Mouse (Mus musculus): ENCODE results near the gene Dnmbp. TPM values are rescaled to one million over a fixed set of nuclear protein-coding genes. Genes with fewer than 3 reads are reported as not detected.

The Dnmbp gene
- polyA plus RNA-seq, 1 experiment from 2014 or later: 10.8 TPM

GRCm38 (mm10) chr19:43898547-43898946, 41.4 kb downstream of the Dnmbp start:
- no peak overlapping the region for H3K4me2 ChIP-seq
- no peaks in the 10 kb centered on the region for H3K27me3 ChIP-seq
- H3K27ac ChIP-seq: no peak overlapping the region
- no peak for ATAC-seq (ENCODE audit: low FRiP score)
- H3K4me3 ChIP-seq: no peak overlapping the region
- H3K36me3 ChIP-seq: peaks cover 31% of the 10 kb centered on the region
- no peak overlapping the region for H3K9ac ChIP-seq
- no peaks in the 10 kb centered on the region for H3K9me3 ChIP-seq
- H3K4me1 ChIP-seq (replicated peaks): no peaks in the 10 kb centered on the region
- WGBS: 52% methylated on average over 10 of the region's 10 CpGs

DNA sequence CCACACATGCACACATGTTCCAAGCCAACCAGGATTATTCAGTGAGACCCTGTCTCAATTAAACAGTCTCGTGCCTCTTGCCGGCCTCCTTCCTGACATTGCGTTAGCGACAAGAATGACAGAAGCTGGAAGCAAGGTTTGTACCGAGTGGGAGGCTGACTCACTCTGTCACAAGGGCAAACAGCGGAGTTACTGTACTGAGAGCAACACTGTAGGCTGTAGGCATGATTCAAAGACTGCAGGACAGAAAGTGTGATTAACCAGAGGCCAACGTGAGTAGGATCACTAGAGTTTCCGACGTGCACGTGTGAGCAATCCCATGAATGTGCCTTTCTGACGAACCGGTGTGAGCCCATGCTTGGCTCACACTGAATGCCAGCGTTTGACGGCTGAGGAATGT, 43.5 kb downstream of the Dnmbp start:
- Histone ChIP-seq H3K4me1 (replicated peaks) (no peaks in the 10 kb centered on the region), H3K36me3 (peaks cover 17% of the 10 kb centered on the region), H3K27ac (no peak overlapping the region), H3K4me2 (no peak overlapping the region), H3K9me3 (no peaks in the 10 kb centered on the region), H3K9ac (no peak overlapping the region), H3K27me3 (no peaks in the 10 kb centered on the region), H3K4me3 (no peak overlapping the region)
- ATAC-seq (ENCODE audit: low FRiP score): no peak
- 95% methylated on average over 14 of the region's 14 CpGs for WGBS

DNA sequence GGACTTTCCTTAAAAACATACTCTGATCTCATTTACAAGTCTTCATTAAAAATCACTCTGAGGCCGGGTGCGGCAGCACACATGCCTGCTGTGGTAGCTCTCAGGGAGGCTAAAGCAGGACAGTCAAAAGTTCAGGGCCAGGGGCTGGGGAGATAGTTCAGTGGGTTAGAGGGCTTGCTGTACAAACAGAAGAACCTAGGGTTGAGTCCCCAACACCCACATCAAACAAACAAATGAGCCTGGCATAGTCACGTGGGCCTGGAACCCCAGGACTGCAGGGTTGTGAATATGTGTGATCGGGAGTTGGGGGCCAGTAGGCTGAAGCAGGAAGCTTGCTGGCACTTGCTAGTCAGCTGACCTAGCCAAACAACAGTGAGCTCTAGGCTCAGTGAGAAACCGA, 44.0 kb downstream of the Dnmbp start:
- Histone ChIP-seq H3K9me3 (no peaks in the 10 kb centered on the region), H3K9ac (no peak overlapping the region), H3K27me3 (no peaks in the 10 kb centered on the region), H3K4me2 (no peak overlapping the region), H3K27ac (no peak overlapping the region), H3K36me3 (peaks cover 12% of the 10 kb centered on the region), H3K4me1 (replicated peaks) (no peaks in the 10 kb centered on the region), H3K4me3 (no peak overlapping the region)
- WGBS: 91% methylated on average over 5 of the region's 5 CpGs
- no peak for ATAC-seq (ENCODE audit: low FRiP score)

GRCm38 (mm10) chr19:43894821-43895220, 45.2 kb downstream of the Dnmbp start:
- Histone ChIP-seq H3K36me3 (0 out of 2 replicates have a peak, but pooled peaks cover 4% of the 10 kb centered on the region), H3K4me1 (replicated peaks) (no peaks in the 10 kb centered on the region), H3K27me3 (no peaks in the 10 kb centered on the region), H3K4me3 (no peak overlapping the region), H3K9ac (no peak overlapping the region), H3K27ac (no peak overlapping the region), H3K9me3 (no peaks in the 10 kb centered on the region), H3K4me2 (no peak overlapping the region)
- no peak for ATAC-seq (ENCODE audit: low FRiP score)
- 78% methylated on average over 9 of the region's 9 CpGs for WGBS

- Histone ChIP-seq H3K27ac (no peak overlapping the region), H3K4me1 (replicated peaks) (no peaks in the 10 kb centered on the region), H3K9ac (no peak overlapping the region), H3K4me3 (no peak overlapping the region), H3K27me3 (no peaks in the 10 kb centered on the region), H3K36me3 (no peaks in the 10 kb centered on the region), H3K9me3 (no peaks in the 10 kb centered on the region), H3K4me2 (no peak overlapping the region)
- 13% methylated on average over 7 of the region's 7 CpGs for WGBS
- ATAC-seq (ENCODE audit: low FRiP score): no peak
Measured at GRCm38 (mm10) chr19:43894070-43894469, 45.9 kb downstream of the Dnmbp start.

- no peak for ATAC-seq (ENCODE audit: low FRiP score)
Measured at GRCm38 (mm10) chr19:43890487-43890886, 49.5 kb downstream of the Dnmbp start.

DNA sequence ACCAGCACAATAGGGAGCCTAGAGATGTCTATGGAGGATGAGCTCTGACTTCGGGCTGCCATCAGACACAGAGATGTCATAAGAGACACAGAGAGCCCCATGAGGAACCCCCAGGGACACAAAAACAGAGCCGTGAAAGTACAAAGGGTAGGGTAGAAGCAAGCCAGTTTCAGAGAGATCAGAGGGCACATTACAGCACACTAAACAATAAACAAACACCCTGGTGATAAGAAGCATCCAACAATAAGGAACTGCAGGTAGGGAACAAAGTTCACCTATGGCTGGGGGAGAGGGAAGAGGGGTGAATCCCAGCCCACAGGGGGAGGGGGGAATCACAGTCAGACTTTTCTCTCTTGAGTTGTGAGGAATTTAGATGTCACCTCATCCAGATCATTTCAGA, 52.3 kb downstream of the Dnmbp start:
- Histone ChIP-seq H3K27ac (no peak overlapping the region), H3K4me2 (no peak overlapping the region), H3K9ac (no peak overlapping the region), H3K36me3 (no peaks in the 10 kb centered on the region), H3K9me3 (no peaks in the 10 kb centered on the region), H3K27me3 (no peaks in the 10 kb centered on the region), H3K4me3 (no peak overlapping the region), H3K4me1 (replicated peaks) (peaks cover 9% of the 10 kb centered on the region)
- WGBS: 60% methylated on average over 2 of the region's 2 CpGs
- ATAC-seq (ENCODE audit: low FRiP score): no peak

More at GRCm38 (mm10) chr19:43890487-43890886, 49.5 kb downstream of the Dnmbp start:
- WGBS: 63% methylated on average over 5 of the region's 5 CpGs
- Histone ChIP-seq H3K4me2 (no peak overlapping the region), H3K27me3 (no peaks in the 10 kb centered on the region), H3K4me3 (no peak overlapping the region), H3K4me1 (replicated peaks) (no peaks in the 10 kb centered on the region), H3K9me3 (no peaks in the 10 kb centered on the region), H3K36me3 (no peaks in the 10 kb centered on the region), H3K27ac (no peak overlapping the region), H3K9ac (no peak overlapping the region)

GRCm38 (mm10) chr19:43887242-43887641, 52.7 kb downstream of the Dnmbp start:
- no peaks in the 10 kb centered on the region for H3K36me3 ChIP-seq
- ATAC-seq (ENCODE audit: low FRiP score): no peak
- H3K27ac ChIP-seq: no peak overlapping the region
- no peak overlapping the region for H3K4me3 ChIP-seq
- 84% methylated on average over 5 of the region's 5 CpGs for WGBS
- no peak overlapping the region for H3K4me2 ChIP-seq
- H3K27me3 ChIP-seq: no peaks in the 10 kb centered on the region
- no peak overlapping the region for H3K9ac ChIP-seq
- H3K4me1 ChIP-seq (replicated peaks): peaks cover 12% of the 10 kb centered on the region
- no peaks in the 10 kb centered on the region for H3K9me3 ChIP-seq

GRCm38 (mm10) chr19:43886371-43887099, 53.5 kb downstream of the Dnmbp start:
- no peak for ATAC-seq (ENCODE audit: low FRiP score)
- H3K4me1 ChIP-seq (replicated peaks): peaks cover 12% of the 10 kb centered on the region
- no peaks in the 10 kb centered on the region for H3K27me3 ChIP-seq
- no peaks in the 10 kb centered on the region for H3K9me3 ChIP-seq
- 87% methylated on average over 12 of the region's 12 CpGs for WGBS
- H3K9ac ChIP-seq: no peak overlapping the region
- no peak overlapping the region for H3K27ac ChIP-seq
- no peak overlapping the region for H3K4me3 ChIP-seq
- H3K4me2 ChIP-seq: no peak overlapping the region
- H3K36me3 ChIP-seq: no peaks in the 10 kb centered on the region

DNA sequence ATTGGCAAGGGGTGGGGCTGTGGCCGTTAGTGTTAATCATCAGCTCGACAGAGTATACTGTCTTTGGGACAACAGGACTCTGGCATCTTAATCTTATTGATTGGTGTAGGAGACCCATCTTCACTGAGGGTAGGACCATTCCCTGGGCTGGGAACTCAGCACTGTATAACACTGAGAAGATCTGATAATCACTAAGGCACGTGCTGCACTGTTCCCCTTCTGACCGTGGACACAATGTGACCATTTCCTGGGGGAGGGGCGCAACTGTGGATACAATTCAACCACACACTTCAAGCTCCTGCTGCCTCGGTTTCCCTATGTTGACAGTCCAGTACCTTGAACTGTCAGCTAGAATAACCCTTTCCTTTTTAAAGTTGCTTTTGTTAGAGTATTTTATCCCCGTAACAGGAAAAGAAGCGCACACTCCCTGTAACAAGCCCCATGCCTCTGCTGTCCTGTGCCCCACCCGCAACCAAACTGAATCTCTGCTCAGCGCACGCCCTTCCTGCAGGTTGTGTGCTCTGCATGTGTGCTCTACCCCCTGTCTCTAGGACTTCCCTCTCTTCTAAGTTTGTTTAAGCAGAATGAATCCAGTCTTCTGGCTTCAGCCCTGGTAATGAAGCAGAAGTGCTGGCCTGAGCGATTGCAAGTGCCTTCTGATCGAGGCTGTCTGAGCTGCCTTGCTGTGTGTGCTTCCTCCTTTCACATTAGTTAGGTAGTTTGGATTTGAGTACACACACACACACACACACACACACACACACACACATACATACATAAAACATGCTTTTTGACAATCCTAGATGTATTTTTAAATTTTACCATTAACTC, 55.1 kb downstream of the Dnmbp start:
- WGBS: 69% methylated on average over 13 of the region's 13 CpGs
- ATAC-seq (ENCODE audit: low FRiP score): no peak

DNA sequence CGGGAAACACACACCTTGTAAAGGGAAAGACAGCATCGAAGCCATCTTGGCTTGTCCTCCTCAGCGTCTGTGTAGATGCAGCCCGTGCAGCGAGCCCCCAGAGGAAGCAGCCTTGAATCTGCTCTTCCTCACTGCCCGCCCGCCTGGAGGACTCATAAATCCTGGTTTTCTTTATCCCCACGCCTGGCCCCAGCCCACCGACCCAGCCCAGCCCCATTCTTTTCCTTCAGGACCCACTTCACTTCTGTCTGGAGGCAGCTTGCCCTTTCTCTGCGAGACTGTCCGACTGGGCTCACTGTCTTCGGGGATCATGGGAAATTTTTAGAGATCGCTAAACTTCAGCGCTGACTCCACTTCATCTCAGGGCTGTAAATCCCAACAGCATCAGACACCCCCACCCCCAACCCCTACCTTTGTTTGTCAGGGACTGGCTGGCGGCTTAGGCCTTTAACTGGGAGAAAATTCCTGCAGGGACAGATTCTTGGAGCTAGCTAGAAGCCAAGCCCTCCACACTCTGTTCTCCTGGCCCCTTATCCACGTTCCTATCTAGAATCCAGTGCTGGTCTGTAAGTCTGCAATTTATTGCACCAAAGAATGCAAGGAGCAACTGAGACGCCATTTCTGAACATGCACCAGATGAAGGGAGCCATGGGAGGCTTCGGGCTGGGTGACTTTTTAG, 57.0 kb downstream of the Dnmbp start:
- peak overlapping the region; percentile 51; the same call in 1 of the 2 replicates for H3K9ac ChIP-seq
- peaks cover 36% of the 10 kb centered on the region for H3K4me1 ChIP-seq (replicated peaks)
- H3K27me3 ChIP-seq: 0 out of 2 replicates have a peak, but pooled peaks cover 2% of the 10 kb centered on the region
- no peak for ATAC-seq (ENCODE audit: low FRiP score)
- H3K36me3 ChIP-seq: no peaks in the 10 kb centered on the region
- no peaks in the 10 kb centered on the region for H3K9me3 ChIP-seq
- H3K27ac ChIP-seq: peak overlapping the region; percentile 62
- H3K4me2 ChIP-seq: peak overlapping the region; percentile 42
- WGBS: 21% methylated on average over 18 of the region's 18 CpGs
- H3K4me3 ChIP-seq: peak overlapping the region; percentile 19

More for the DNA sequence above, 55.1 kb downstream of the Dnmbp start:
- Histone ChIP-seq H3K27ac (no peak overlapping the region), H3K9me3 (no peaks in the 10 kb centered on the region), H3K4me1 (replicated peaks) (peaks cover 17% of the 10 kb centered on the region), H3K9ac (no peak overlapping the region), H3K4me2 (no peak overlapping the region), H3K27me3 (0 out of 2 replicates have a peak, but pooled peaks cover 2% of the 10 kb centered on the region), H3K36me3 (no peaks in the 10 kb centered on the region), H3K4me3 (no peak overlapping the region)

GRCm38 (mm10) chr19:43881615-43882014, 58.4 kb downstream of the Dnmbp start:
- H3K4me1 ChIP-seq (replicated peaks): peaks cover 49% of the 10 kb centered on the region
- no peak overlapping the region for H3K27ac ChIP-seq
- 88% methylated on average over 7 of the region's 7 CpGs for whole genome bisulfite sequencing
- 0 out of 2 replicates have a peak, but pooled peaks cover 2% of the 10 kb centered on the region for H3K27me3 ChIP-seq
- no peak overlapping the region for H3K4me3 ChIP-seq
- H3K9ac ChIP-seq: no peak overlapping the region
- H3K9me3 ChIP-seq: no peaks in the 10 kb centered on the region
- ATAC-seq (ENCODE audit: low FRiP score): no peak
- no peak overlapping the region for H3K4me2 ChIP-seq
- no peaks in the 10 kb centered on the region for H3K36me3 ChIP-seq
